Mouse (Mus musculus) effector memory CD4-positive, alpha-beta T cell, adult 7 months (primary cell): ENCODE measurements around the gene Slc43a1. TPM values are rescaled to one million over a fixed set of nuclear protein-coding genes. Genes with fewer than 3 reads are reported as not detected.

ENCODE experiments used
- polyA plus RNA-seq: library from polyadenylated mRNA; unstranded; fragments of 100-300 nt; shearing (Covaris generic); gene quantifications from one replicate; pipeline ENCODE4 v1.2.1, GENCODE M21; 2017

Gene Slc43a1
- 19.3 TPM for polyA plus RNA-seq

DNA sequence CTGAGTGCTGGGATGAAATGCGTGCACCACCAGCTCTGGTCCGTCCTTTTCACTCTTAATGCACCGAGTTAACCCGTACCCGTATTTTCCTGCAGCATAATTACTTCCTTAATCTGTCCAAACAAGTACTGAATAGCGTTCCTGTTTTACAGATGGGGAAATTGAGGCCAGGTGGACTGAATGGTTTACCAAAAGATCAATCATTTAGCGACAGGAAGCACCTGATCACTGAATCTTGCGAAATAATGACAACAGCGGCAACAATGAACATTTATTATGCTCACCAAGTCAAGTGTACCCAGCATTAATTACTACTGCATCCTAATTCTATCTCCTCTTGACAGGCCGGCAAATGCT is at the start of gene Slc43a1:
Slc43a1 (plus strand) TSS at position 258 of the 357 bp plus-strand sequence.

DNA sequence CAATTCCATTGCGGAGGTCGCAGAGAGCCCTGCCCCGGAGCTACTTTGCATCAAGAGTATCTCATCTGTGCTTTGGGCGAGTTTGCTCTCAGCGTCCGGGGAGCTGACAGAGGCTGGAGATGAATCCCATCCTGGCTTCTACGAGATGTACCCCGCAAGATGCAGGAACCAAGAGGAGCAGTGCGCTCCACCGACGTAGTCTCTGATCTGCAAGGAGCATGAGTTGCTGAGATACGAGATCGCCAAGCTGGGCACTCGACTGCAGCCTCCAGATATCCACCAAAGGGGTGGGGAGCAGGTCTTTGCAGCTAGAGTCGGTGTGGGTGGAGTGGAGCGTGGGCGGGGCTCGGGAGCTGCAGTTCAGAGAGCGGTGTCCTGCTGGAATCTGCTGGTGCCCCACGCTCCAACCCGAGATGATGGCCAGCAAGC is 40.1 kb upstream of the Slc43a1 start, which contains the start of gene Ube2l6:
Ube2l6 (plus strand) TSS at position 336 of the 429 bp plus-strand sequence.

DNA sequence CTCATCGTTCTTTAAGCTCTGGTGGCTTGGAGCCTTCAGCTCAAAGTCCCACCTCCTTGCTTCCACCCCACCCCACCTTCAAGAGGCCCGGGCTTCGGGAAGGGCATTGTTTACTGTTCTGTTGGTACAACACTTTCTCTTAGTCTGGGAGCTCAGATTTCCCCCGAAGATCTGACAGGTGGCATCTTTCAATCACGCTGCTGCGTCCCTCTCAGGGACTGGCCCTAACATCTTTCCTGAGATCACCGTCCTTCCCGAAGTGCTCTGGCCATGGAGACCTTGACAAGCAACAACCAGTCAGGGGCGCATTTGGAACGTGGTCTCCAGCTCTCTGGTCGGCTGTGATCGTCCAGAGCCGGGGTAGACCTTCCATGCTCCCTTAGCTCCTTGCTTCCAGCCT is 16.1 kb upstream of the Slc43a1 start, which contains the start of gene Smtnl1:
Smtnl1 (minus strand) TSS at position 101 of the 400 bp plus-strand sequence.

DNA sequence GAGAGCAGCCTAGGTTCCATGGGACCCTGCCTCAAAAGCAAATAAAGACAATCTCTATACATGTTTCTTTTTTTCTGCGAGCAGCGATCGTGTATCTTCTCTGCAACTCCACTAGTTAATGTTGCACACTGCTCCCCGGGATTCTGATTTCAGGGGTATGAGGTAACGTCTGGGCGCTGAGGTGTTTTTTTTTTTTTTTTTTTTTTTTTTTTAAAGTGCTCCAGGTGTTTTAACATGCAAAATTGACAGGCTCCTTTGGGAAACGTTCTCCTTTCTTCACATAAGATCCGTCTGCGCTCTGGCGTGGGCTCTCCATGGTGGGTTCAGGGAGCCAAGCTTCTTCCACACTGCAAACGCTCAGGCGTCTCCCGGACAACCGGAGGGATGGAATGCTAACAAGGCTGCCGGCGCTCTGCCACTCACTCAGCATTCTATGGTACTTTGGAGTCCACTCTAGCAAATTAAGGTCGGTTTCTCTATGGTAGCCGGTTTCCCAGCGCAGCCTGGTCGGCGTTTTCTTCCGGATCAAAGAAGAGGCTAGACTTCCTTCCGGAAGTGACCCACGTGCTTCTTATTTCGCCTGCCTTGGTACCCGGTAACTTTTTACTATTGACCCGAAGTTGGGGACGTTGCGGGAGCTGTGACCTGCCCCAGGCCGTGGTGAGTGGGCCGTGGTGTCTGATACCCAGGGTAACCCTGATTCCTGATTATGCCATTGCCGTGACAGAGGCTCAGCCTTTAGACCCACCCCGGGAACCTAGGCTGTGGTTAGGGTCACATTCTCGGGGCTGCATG is 12.0 kb upstream of the Slc43a1 start, which contains the start of gene Timm10:
Timm10 (plus strand) TSS at position 510 of the 795 bp plus-strand sequence.

DNA sequence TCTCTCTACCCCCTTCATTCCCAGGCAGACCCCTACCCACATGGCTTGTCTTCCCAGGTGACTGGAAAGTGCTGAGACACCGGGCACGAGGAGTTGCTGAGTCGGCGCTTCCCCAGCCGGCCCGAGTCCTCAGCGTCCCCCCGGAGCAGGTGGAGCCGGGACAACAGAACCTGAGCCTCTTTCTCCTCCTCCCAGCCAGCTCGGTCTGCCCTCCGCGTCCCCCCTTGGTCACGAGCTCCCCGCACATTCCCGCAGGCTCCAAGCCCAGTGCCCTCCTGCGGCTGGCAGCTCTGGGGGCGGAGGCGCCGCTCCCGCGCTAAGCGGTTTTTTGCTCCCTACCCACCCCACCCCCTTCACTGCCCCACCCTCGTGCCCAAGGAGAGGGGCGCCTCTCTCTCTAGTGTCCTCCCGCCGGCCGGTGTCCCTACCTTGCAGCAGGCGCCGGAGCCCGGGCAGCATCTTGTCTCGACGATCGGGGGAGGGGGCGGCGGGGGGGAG is 47.6 kb downstream of the Slc43a1 start, which contains the start of gene Rtn4rl2:
Rtn4rl2 (minus strand) TSS at position 477 of the 498 bp plus-strand sequence.

Other genes with a start within 250 kb of the Slc43a1 start
- gene Ctnnd1, start 188.1 kb upstream of the Slc43a1 start, polyA plus RNA-seq, result not detected
- gene Btbd18, start 179.8 kb upstream of the Slc43a1 start, polyA plus RNA-seq, result not detected
- gene Selenoh, start 168.1 kb upstream of the Slc43a1 start, polyA plus RNA-seq, result 49.2 TPM
- not detected for gene Gm28635, start 160.8 kb upstream of the Slc43a1 start, polyA plus RNA-seq
- 14.0 TPM for gene Med19, start 160.4 kb upstream of the Slc43a1 start, polyA plus RNA-seq
- 54.1 TPM for gene Tmx2, start 159.7 kb upstream of the Slc43a1 start, polyA plus RNA-seq
- 54.3 TPM for gene Zdhhc5, start 123.7 kb upstream of the Slc43a1 start, polyA plus RNA-seq
- gene Clp1, start 111.5 kb upstream of the Slc43a1 start, polyA plus RNA-seq, result 93.8 TPM
- 0.99 TPM for gene Ypel4, start 104.8 kb upstream of the Slc43a1 start, polyA plus RNA-seq
- not detected for gene Gm19426, start 95.2 kb upstream of the Slc43a1 start, polyA plus RNA-seq
- gene Serping1, start 63.4 kb upstream of the Slc43a1 start, polyA plus RNA-seq, result 0.45 TPM
- 6.1 TPM for gene Ube2l6, start 40.0 kb upstream of the Slc43a1 start, polyA plus RNA-seq
- gene Smtnl1, start 16.2 kb upstream of the Slc43a1 start, polyA plus RNA-seq, result not detected
- gene Timm10, start 11.9 kb upstream of the Slc43a1 start, polyA plus RNA-seq, result 14.3 TPM
- gene Rtn4rl2, start 47.9 kb downstream of the Slc43a1 start, polyA plus RNA-seq, result not detected
- gene Slc43a3, start 97.7 kb downstream of the Slc43a1 start, polyA plus RNA-seq, result 2.1 TPM
- not detected for gene Prg2, start 141.6 kb downstream of the Slc43a1 start, polyA plus RNA-seq
- gene Prg3, start 149.4 kb downstream of the Slc43a1 start, polyA plus RNA-seq, result not detected
- 174 TPM for gene Ssrp1, start 198.4 kb downstream of the Slc43a1 start, polyA plus RNA-seq
- gene P2rx3, start 198.6 kb downstream of the Slc43a1 start, polyA plus RNA-seq, result 0.84 TPM
- 9.9 TPM for gene Tnks1bp1, start 209.2 kb downstream of the Slc43a1 start, polyA plus RNA-seq